Mouse (Mus musculus) stomach, embryonic 16.5 days (tissue): ENCODE measurements at regions not wholly inside any gene's neighbourhood (a gene's known extent, or its start where the extent isn't known, plus 50 kb on each side); places are given as distances from the start of the nearest gene placed in this dataset.

Source experiments
- ATAC-seq: fragments of 200-750 bp; cut with Nextera tagmentation; 2 replicates; pipeline ENCODE4 v1.8.0; 2017; ENCODE audit warnings: moderate number of reproducible peaks, moderate TSS enrichment; ENCODE audit not compliant: insufficient read depth, low FRiP score
- H3K27ac ChIP-seq: fragments of 300-500 bp; sonication (generic); 2 replicates; pipeline ENCODE4 v1.5.1; 2014; ENCODE audit warnings: low read length
- H3K27me3 ChIP-seq: fragments of 300-500 bp; sonication (generic); 2 replicates; pipeline ENCODE4 v1.6.1; 2014; ENCODE audit warnings: low read length, control low read depth, mixed read lengths; ENCODE audit not compliant: control insufficient read depth, insufficient read depth
- H3K36me3 ChIP-seq: fragments of 300-500 bp; sonication (generic); 2 replicates; pipeline ENCODE4 v1.6.1; 2014; ENCODE audit warnings: low read length; ENCODE audit not compliant: control insufficient read depth, insufficient read depth
- H3K4me1 ChIP-seq: fragments of 300-500 bp; sonication (generic); 2 replicates; pipeline ENCODE4 v1.6.1; 2014; ENCODE audit warnings: low read length, control low read depth, mixed read lengths; ENCODE audit not compliant: control insufficient read depth, insufficient read depth
- H3K4me2 ChIP-seq: fragments of 300-500 bp; sonication (generic); 2 replicates; pipeline ENCODE4 v1.6.1; 2014; ENCODE audit warnings: low read depth, low read length, mixed read lengths
- H3K4me3 ChIP-seq: fragments of 300-500 bp; sonication (generic); replicated peaks from 2 replicates; pipeline ENCODE4 v1.5.1; 2014; ENCODE audit warnings: mild to moderate bottlenecking, low read length
- H3K9ac ChIP-seq: fragments of 300-500 bp; sonication (generic); 2 replicates; pipeline ENCODE4 v1.6.1; 2014; ENCODE audit warnings: low read length
- H3K9me3 ChIP-seq: fragments of 300-500 bp; sonication (generic); replicated peaks from 2 replicates; pipeline ENCODE4 v1.6.1; 2016; ENCODE audit warnings: low read length, control low read depth; ENCODE audit not compliant: control insufficient read depth
- WGBS: fragments of 180-500 bp; shearing (Covaris S2); extraction: QIAGEN DNeasy Blood & Tissue Kit; methylation state at CpG from one replicate; pipeline ENCODE4 v1.1.7; 2014; 5-methylcytosine and 5-hydroxymethylcytosine counted together

- ATAC-seq = peak; percentile 76; the same call in 1 of the 2 replicates
- WGBS = 52% methylated on average over 4 of the region's 4 CpGs
- H3K9ac ChIP-seq = no peak overlapping the region
Observed at GRCm38 (mm10) chr1:183671541-183671940, 253.5 kb downstream of the Hhipl2 start.

GRCm38 (mm10) chr1:183672521-183672920, 254.5 kb downstream of the Hhipl2 start:
- ATAC-seq = no peak
- Histone ChIP-seq H3K9me3 (no peaks in the 10 kb centered on the region), H3K4me2 (no peak overlapping the region), H3K9ac (no peak overlapping the region), H3K4me3 (no peak overlapping the region), H3K4me1 (peaks cover 6% of the 10 kb centered on the region; the same call in 1 of the 2 replicates), H3K27ac (no peak overlapping the region), H3K27me3 (no peaks in the 10 kb centered on the region), H3K36me3 (no peaks in the 10 kb centered on the region)
- 82% methylated on average over 5 of the region's 5 CpGs for WGBS

More at GRCm38 (mm10) chr1:183671541-183671940, 253.5 kb downstream of the Hhipl2 start:
- H3K4me1 ChIP-seq = peaks cover 6% of the 10 kb centered on the region; the same call in 1 of the 2 replicates
- no peaks in the 10 kb centered on the region for H3K27me3 ChIP-seq
- H3K36me3 ChIP-seq = no peaks in the 10 kb centered on the region
- no peak overlapping the region for H3K27ac ChIP-seq
- no peak overlapping the region for H3K4me2 ChIP-seq
- H3K4me3 ChIP-seq = no peak overlapping the region
- H3K9me3 ChIP-seq = peaks cover 3% of the 10 kb centered on the region

GRCm38 (mm10) chr1:183677585-183677984, 259.6 kb downstream of the Hhipl2 start:
- Histone ChIP-seq H3K9me3 (peaks cover 5% of the 10 kb centered on the region; the same call in 1 of the 2 replicates), H3K27me3 (no peaks in the 10 kb centered on the region), H3K4me3 (no peak overlapping the region), H3K9ac (no peak overlapping the region), H3K36me3 (no peaks in the 10 kb centered on the region), H3K27ac (no peak overlapping the region), H3K4me1 (0 out of 2 replicates have a peak, but pooled peaks cover 3% of the 10 kb centered on the region), H3K4me2 (no peak overlapping the region)
- WGBS = 87% methylated on average over 4 of the region's 4 CpGs
- ATAC-seq = no peak

GRCm38 (mm10) chr1:183679949-183680348, 261.9 kb downstream of the Hhipl2 start:
- H3K4me3 ChIP-seq = no peak overlapping the region
- WGBS = 32% methylated on average over 11 of the region's 11 CpGs
- no peaks in the 10 kb centered on the region for H3K27me3 ChIP-seq
- no peaks in the 10 kb centered on the region for H3K36me3 ChIP-seq
- no peak overlapping the region for H3K4me2 ChIP-seq
- H3K27ac ChIP-seq = 0 out of 2 replicates have a peak overlapping the region, but pooled peaks have one; percentile 4
- 0 out of 2 replicates have a peak overlapping the region, but pooled peaks have one; percentile 18 for H3K9ac ChIP-seq
- ATAC-seq = peak; percentile 17; the same call in 1 of the 2 replicates
- H3K4me1 ChIP-seq = 0 out of 2 replicates have a peak, but pooled peaks cover 3% of the 10 kb centered on the region
- H3K9me3 ChIP-seq = peaks cover 5% of the 10 kb centered on the region; the same call in 1 of the 2 replicates

GRCm38 (mm10) chr1:183686056-183686455, 268.0 kb downstream of the Hhipl2 start:
- Histone ChIP-seq H3K4me3 (no peak overlapping the region), H3K27ac (no peak overlapping the region), H3K4me2 (no peak overlapping the region), H3K9ac (no peak overlapping the region), H3K4me1 (no peaks in the 10 kb centered on the region), H3K9me3 (peaks cover 5% of the 10 kb centered on the region; the same call in 1 of the 2 replicates), H3K27me3 (no peaks in the 10 kb centered on the region), H3K36me3 (no peaks in the 10 kb centered on the region)
- WGBS = 71% methylated on average over 5 of the region's 5 CpGs
- no peak for ATAC-seq

GRCm38 (mm10) chr1:183692756-183693155, 274.7 kb downstream of the Hhipl2 start:
- no peak overlapping the region for H3K4me3 ChIP-seq
- H3K4me2 ChIP-seq = no peak overlapping the region
- ATAC-seq = no peak
- WGBS = 72% methylated on average over 5 of the region's 5 CpGs
- H3K27me3 ChIP-seq = no peaks in the 10 kb centered on the region
- H3K9ac ChIP-seq = no peak overlapping the region
- H3K9me3 ChIP-seq = no peaks in the 10 kb centered on the region
- H3K36me3 ChIP-seq = no peaks in the 10 kb centered on the region
- no peak overlapping the region for H3K27ac ChIP-seq
- H3K4me1 ChIP-seq = no peaks in the 10 kb centered on the region

GRCm38 (mm10) chr1:183699284-183699683, 281.3 kb downstream of the Hhipl2 start:
- no peaks in the 10 kb centered on the region for H3K27me3 ChIP-seq
- 82% methylated on average over 11 of the region's 11 CpGs for WGBS
- H3K9ac ChIP-seq = no peak overlapping the region
- ATAC-seq = no peak
- H3K9me3 ChIP-seq = no peaks in the 10 kb centered on the region
- H3K4me2 ChIP-seq = no peak overlapping the region
- no peaks in the 10 kb centered on the region for H3K36me3 ChIP-seq
- H3K4me1 ChIP-seq = no peaks in the 10 kb centered on the region
- no peak overlapping the region for H3K27ac ChIP-seq
- H3K4me3 ChIP-seq = no peak overlapping the region

GRCm38 (mm10) chr1:183702888-183703287, 284.9 kb downstream of the Hhipl2 start:
- WGBS = 87% methylated on average over 2 of the region's 2 CpGs
- ATAC-seq = no peak
- Histone ChIP-seq H3K27ac (no peak overlapping the region), H3K4me1 (0 out of 2 replicates have a peak, but pooled peaks cover 3% of the 10 kb centered on the region), H3K9ac (no peak overlapping the region), H3K27me3 (no peaks in the 10 kb centered on the region), H3K4me3 (no peak overlapping the region), H3K9me3 (no peaks in the 10 kb centered on the region), H3K4me2 (no peak overlapping the region), H3K36me3 (no peaks in the 10 kb centered on the region)

- Histone ChIP-seq H3K27ac (no peak overlapping the region), H3K36me3 (no peaks in the 10 kb centered on the region), H3K9ac (no peak overlapping the region), H3K4me2 (no peak overlapping the region), H3K4me1 (no peaks in the 10 kb centered on the region), H3K9me3 (no peaks in the 10 kb centered on the region), H3K4me3 (no peak overlapping the region), H3K27me3 (no peaks in the 10 kb centered on the region)
- WGBS = 66% methylated on average over 1 of the region's 1 CpGs
- no peak for ATAC-seq
Observed at GRCm38 (mm10) chr1:183712895-183713294, 294.9 kb downstream of the Hhipl2 start.
